Mouse (Mus musculus) fat pad, adult 2 months (tissue): ENCODE results near the gene Fgfr2.
"Not testable (repeated sequence)": the region's sequence is repeated elsewhere in the genome, so short reads cannot be mapped to it uniquely, and the experiment has no call there.

Experiments
- DNase-seq: peaks from one replicate; pipeline ENCODE4 v3.0.0-alpha.2; 2011; ENCODE audit warnings: low read depth, low spot score; ENCODE audit errors: extremely low read depth

The Fgfr2 gene

GRCm38 (mm10) chr7:130692943-130693799 is 2430.0 kb downstream of the Fgfr2 start:
- no peak for DNase-seq

GRCm38 (mm10) chr7:130692392-130692942 is 2430.7 kb downstream of the Fgfr2 start:
- no peak for DNase-seq

- DNase-seq = no peak
Measured at GRCm38 (mm10) chr7:130691931-130692330, 2431.2 kb downstream of the Fgfr2 start.

- DNase-seq = no peak
Measured at GRCm38 (mm10) chr7:130690869-130691268, 2432.3 kb downstream of the Fgfr2 start.

GRCm38 (mm10) chr7:130688601-130689000 is 2434.5 kb downstream of the Fgfr2 start:
- no peak for DNase-seq

GRCm38 (mm10) chr7:130681798-130682197 is 2441.4 kb downstream of the Fgfr2 start:
- DNase-seq = no peak

- no peak for DNase-seq
Measured at GRCm38 (mm10) chr7:130678414-130678813, 2444.7 kb downstream of the Fgfr2 start.

- no peak for DNase-seq
Measured at GRCm38 (mm10) chr7:130677541-130678274, 2445.4 kb downstream of the Fgfr2 start.

GRCm38 (mm10) chr7:130676885-130677540 is 2446.1 kb downstream of the Fgfr2 start:
- no peak for DNase-seq

GRCm38 (mm10) chr7:130674526-130674925 is 2448.6 kb downstream of the Fgfr2 start:
- no peak for DNase-seq

- no peak for DNase-seq
Measured at GRCm38 (mm10) chr7:130673169-130674033, 2449.7 kb downstream of the Fgfr2 start.

- DNase-seq = no peak
Measured at GRCm38 (mm10) chr7:130671301-130671700, 2451.8 kb downstream of the Fgfr2 start.

GRCm38 (mm10) chr7:130670358-130670757 is 2452.8 kb downstream of the Fgfr2 start:
- DNase-seq = no peak

- DNase-seq = no peak
Measured at GRCm38 (mm10) chr7:130669370-130669881, 2453.7 kb downstream of the Fgfr2 start.

GRCm38 (mm10) chr7:130668729-130669281 is 2454.3 kb downstream of the Fgfr2 start:
- no peak for DNase-seq

GRCm38 (mm10) chr7:130668013-130668412 is 2455.1 kb downstream of the Fgfr2 start:
- DNase-seq = not testable (repeated sequence)

GRCm38 (mm10) chr7:130665358-130665757 is 2457.8 kb downstream of the Fgfr2 start:
- DNase-seq = no peak

- DNase-seq = no peak
Measured at GRCm38 (mm10) chr7:130664629-130665028, 2458.5 kb downstream of the Fgfr2 start.

- DNase-seq = no peak
Measured at GRCm38 (mm10) chr7:130664037-130664436, 2459.1 kb downstream of the Fgfr2 start.

- no peak for DNase-seq
Measured at GRCm38 (mm10) chr7:130662869-130663268, 2460.3 kb downstream of the Fgfr2 start.
